In genomic region chr17:34092197-34092875, GRCm38 (mm10) we compare ENCODE assay signal across 16 mouse cellular contexts. TPM values are rescaled to one million over a fixed set of nuclear protein-coding genes. Genes with fewer than 3 reads are reported as not detected.
DNase-seq lines count a peak whose midpoint lies in the region; ATAC-seq and TF ChIP-seq lines count a peak whose summit lies in the region.
"Had no signal": no experiment of that assay in that cellular context is flagged by ENCODE, and none has a peak within 500 bp of the region (broad histone marks: within the 10 kb centered on the region; RNA-seq: fewer than 3 reads in every experiment).

Gene H2-Oa, plus strand, starts transcription at chr17:34092340.

- H3K4me1 ChIP-seq in liver, embryonic 15.5 days (replicated peaks), result peaks cover 7% of the 10 kb centered on the region; the same call in 1 of the 2 replicates
- H3K4me1 ChIP-seq in liver, embryonic 11.5 days (replicated peaks; ENCODE audit: control insufficient read depth, insufficient read depth, low read length), result no peaks in the 10 kb centered on the region
- H3K4me1 ChIP-seq in MEL (ENCODE audit: control insufficient read depth in 1 of 2, insufficient read depth in 2 of 2, low read length in 2 of 2), result peaks cover 7 to 17% of the 10 kb centered on the region in 2 experiments
- peaks cover 18% of the 10 kb centered on the region for H3K4me1 ChIP-seq in embryonic facial prominence, embryonic 10.5 days
- H3K4me1 ChIP-seq: limb, embryonic 15.5 days; neural tube, embryonic 15.5 days had no signal

- 12% methylated on average over 11 of the region's 11 CpGs for WGBS in liver, embryonic 15.5 days (ENCODE audit: insufficient replicate concordance)
- 26% methylated on average over 11 of the region's 11 CpGs for WGBS in liver, embryonic 11.5 days
- 35% methylated on average over 11 of the region's 11 CpGs for WGBS in embryonic facial prominence, embryonic 10.5 days

- no peak for TF ChIP-seq RAD21 in MEL (IDR thresholded peaks at IDR 0.05; ENCODE audit: low read depth, low read length)

- H3K27ac ChIP-seq in liver, embryonic 15.5 days (replicated peaks), result no peak within 1 kb of the TSS
- H3K27ac ChIP-seq in liver, embryonic 11.5 days (ENCODE audit: low read depth, low read length), result no peak within 1 kb of the TSS
- H3K27ac ChIP-seq in MEL (ENCODE audit: control insufficient read depth, low read depth, low read length), result peak within 1 kb of the TSS; percentile 39
- no peak within 1 kb of the TSS; the same call in 1 of the 2 replicates for H3K27ac ChIP-seq in embryonic facial prominence, embryonic 10.5 days (replicated peaks)
- H3K27ac ChIP-seq: hindbrain, postnatal 0 days; limb, embryonic 15.5 days; neural tube, embryonic 15.5 days had no signal

- no peak for DNase-seq in liver, embryonic 11.5 days (ENCODE audit: low spot score)
- peak; percentile 72 for DNase-seq in MEL (ENCODE audit: low read depth, low spot score)
- DNase-seq in thymus, postnatal 0 days (ENCODE audit: low spot score), result peak; percentile 70
- no peak for DNase-seq in left cerebral cortex, adult 9 months (ENCODE audit: low spot score in 2 of 2)
- DNase-seq in left cerebral cortex, adult 8-10 months (ENCODE audit: low spot score in 2 of 2), result no peak
- DNase-seq in embryonic facial prominence, embryonic 10.5 days (ENCODE audit: low spot score), result no peak
- DNase-seq: adrenal gland, adult 2 months; cerebellum, adult 18-20 months; heart, adult 18-20 months; layer of hippocampus, adult 9-11 months had no signal

- no peaks in the 10 kb centered on the region; the same call in 1 of the 2 replicates for H3K27me3 ChIP-seq in liver, embryonic 15.5 days
- 0 out of 2 replicates have a peak, but pooled peaks cover 2% of the 10 kb centered on the region for H3K27me3 ChIP-seq in liver, embryonic 11.5 days (replicated peaks; ENCODE audit: control insufficient read depth, insufficient read depth, low read length)
- no peaks in the 10 kb centered on the region for H3K27me3 ChIP-seq in MEL (ENCODE audit: control insufficient read depth in 1 of 2, insufficient read depth in 2 of 2, low read length in 2 of 2)
- no peaks in the 10 kb centered on the region; the same call in 1 of the 2 replicates for H3K27me3 ChIP-seq in embryonic facial prominence, embryonic 10.5 days (replicated peaks; ENCODE audit: low read depth, poor library complexity, severe bottlenecking)
- H3K27me3 ChIP-seq: limb, embryonic 15.5 days; neural tube, embryonic 15.5 days had no signal

- H3K9ac ChIP-seq in liver, embryonic 15.5 days, result no peak within 1 kb of the TSS
- H3K9ac ChIP-seq in liver, embryonic 11.5 days (ENCODE audit: low read depth, low read length), result no peak within 1 kb of the TSS
- H3K9ac ChIP-seq in MEL (ENCODE audit: control insufficient read depth, low read depth, low read length, poor library complexity, severe bottlenecking), result peak within 1 kb of the TSS; percentile 58
- H3K9ac ChIP-seq: limb, embryonic 15.5 days; neural tube, embryonic 15.5 days had no signal

- peak within 1 kb of the TSS; percentile 27; the same call in 1 of the 2 replicates for H3K4me2 ChIP-seq in liver, embryonic 15.5 days
- H3K4me2 ChIP-seq in liver, embryonic 11.5 days, result no peak within 1 kb of the TSS; the same call in 1 of the 2 replicates
- H3K4me2 ChIP-seq: neural tube, embryonic 15.5 days had no signal

- TF ChIP-seq POLR2A in MEL (IDR thresholded peaks at IDR 0.05; ENCODE audit: control insufficient read depth in 1 of 2, insufficient read depth in 1 of 2, low read depth in 1 of 2, low read length in 2 of 2, poor library complexity in 1 of 2), result no peak; a peak in 1 of 4 replicates

- no peak within 1 kb of the TSS; the same call in 1 of the 2 replicates for H3K4me3 ChIP-seq in liver, embryonic 15.5 days (replicated peaks)
- no peak within 1 kb of the TSS for H3K4me3 ChIP-seq in liver, embryonic 11.5 days (ENCODE audit: low read depth, low read length)
- H3K4me3 ChIP-seq in MEL (ENCODE audit: control insufficient read depth in 1 of 2, insufficient read depth in 1 of 2, low read depth in 2 of 2, low read length in 2 of 2), result peak within 1 kb of the TSS; percentile 72 to 81
- no peak within 1 kb of the TSS for H3K4me3 ChIP-seq in embryonic facial prominence, embryonic 10.5 days
- H3K4me3 ChIP-seq: limb, embryonic 15.5 days; neural tube, embryonic 15.5 days had no signal

- ATAC-seq in liver, embryonic 15.5 days (ENCODE audit: insufficient read depth), result no peak
- no peak for ATAC-seq in liver, embryonic 11.5 days (replicated peaks; ENCODE audit: low FRiP score)
- ATAC-seq in megakaryocyte, adult 5-6 weeks (ENCODE audit: poor library complexity, severe bottlenecking), result peak; percentile 64
- ATAC-seq: forebrain, embryonic 14.5 days; hindbrain, postnatal 0 days had no signal

- no peaks in the 10 kb centered on the region; the same call in 1 of the 2 replicates for H3K79me2 ChIP-seq in MEL (ENCODE audit: control insufficient read depth, insufficient read depth, low read length, poor library complexity)

- no peak for TF ChIP-seq EP300 in MEL (IDR thresholded peaks at IDR 0.05; ENCODE audit: low read depth in 1 of 2, low read length in 2 of 2)

- no peak for TF ChIP-seq CTCF in MEL (IDR thresholded peaks at IDR 0.05 in 2 of 3, conservative IDR thresholded peaks at IDR 0.05 in 1 of 3; ENCODE audit: control insufficient read depth in 1 of 3, insufficient read depth in 1 of 3, low read depth in 2 of 3, low read length in 3 of 3, poor library complexity in 1 of 3, severe bottlenecking in 1 of 3)

- no peaks in the 10 kb centered on the region for H3K9me3 ChIP-seq in liver, embryonic 15.5 days (replicated peaks)
- no peaks in the 10 kb centered on the region for H3K9me3 ChIP-seq in liver, embryonic 11.5 days (ENCODE audit: control insufficient read depth, low read length)
- no peaks in the 10 kb centered on the region for H3K9me3 ChIP-seq in MEL (replicated peaks; ENCODE audit: insufficient read depth, low read length)
- peaks cover 6% of the 10 kb centered on the region; the same call in 1 of the 2 replicates for H3K9me3 ChIP-seq in embryonic facial prominence, embryonic 10.5 days
- H3K9me3 ChIP-seq: limb, embryonic 15.5 days; neural tube, embryonic 15.5 days had no signal

- no peaks in the 10 kb centered on the region for H3K36me3 ChIP-seq in liver, embryonic 15.5 days (replicated peaks)
- H3K36me3 ChIP-seq in liver, embryonic 11.5 days (ENCODE audit: control insufficient read depth, insufficient read depth, low read length), result no peaks in the 10 kb centered on the region
- H3K36me3 ChIP-seq in MEL (ENCODE audit: control insufficient read depth in 1 of 2, insufficient read depth in 2 of 2, low read length in 2 of 2), result peaks cover 0 to 6% of the 10 kb centered on the region in 2 experiments; a peak in 2 of 4 replicates
- H3K36me3 ChIP-seq in embryonic facial prominence, embryonic 10.5 days (replicated peaks), result no peaks in the 10 kb centered on the region
- H3K36me3 ChIP-seq: limb, embryonic 15.5 days; neural tube, embryonic 15.5 days had no signal

TF ChIP-seq in MEL, 35 proteins besides CTCF, POLR2A, EP300 and RAD21:
- TF ChIP-seq MEF2A (IDR thresholded peaks at IDR 0.05; ENCODE audit: extremely low read depth, insufficient replicate concordance, low read depth, low read length, poor library complexity, severe bottlenecking) (no peak), GATA1 (IDR thresholded peaks at IDR 0.05; ENCODE audit: low read depth, low read length) (0 out of 2 replicates have a peak, but pooled peaks have one; percentile 6)

RNA-seq across cellular contexts. Expression of gene H2-Oa, which starts in this region (rescaled TPM):
- polyA plus RNA-seq in liver, embryonic 15.5 days (2015; fragmentation: Nextera tagmentation; extraction: Ambion mirVana), result 0.17 and 0.40 TPM in 2 replicates
- 0.26 and 0.56 TPM in 2 replicates for polyA plus RNA-seq in liver, embryonic 11.5 days (2014; fragmentation: Nextera tagmentation; extraction: Ambion mirVana)
- total RNA-seq in MEL (2012; rRNA removed), result 2.2 and 2.6 TPM in 2 replicates
- polyA plus RNA-seq in MEL (2012; ENCODE audit: insufficient read depth in 1 of 2, insufficient read length in 2 of 2, low read depth in 1 of 2, low replicate concordance in 2 of 2, missing spikeins in 1 of 2), result 1 to 10 TPM in 1 of 2 experiments, not detected in 1; 3.9 TPM
- total RNA-seq in megakaryocyte, adult 5-6 weeks (2015), result 10.0 and 10.8 TPM in 2 replicates
- 3.7 and 6.9 TPM in 2 replicates for total RNA-seq in megakaryocyte, adult 5-6 weeks (2017)
- polyA plus RNA-seq in thymus, postnatal 0 days (2015; fragmentation: Nextera tagmentation; extraction: Ambion mirVana), result 55.0 and 57.1 TPM in 2 replicates
- total RNA-seq in left cerebral cortex, adult 8-10 months (2022), result 1 to 10 TPM in 2 of 4 experiments, under 1 TPM in 1, not detected in 1; 0.44 to 2.2 (median 1.7) TPM
- 0.31 and 0.69 TPM in 2 replicates for polyA plus RNA-seq in embryonic facial prominence, embryonic 10.5 days (2016; fragmentation: Nextera tagmentation; extraction: Ambion mirVana)
- total RNA-seq: hindbrain, postnatal 0 days had no signal

Comparison
In these comparisons a context has a peak if more than half of its experiments do, and no peak if none do; other contexts are left out.
1. RNA of gene H2-Oa (polyA plus RNA-seq): 55.0 to 57.1 TPM in thymus, postnatal 0 days; 3.9 TPM in MEL, 0.17 to 0.40 TPM in liver, embryonic 15.5 days, 0.31 to 0.69 TPM in embryonic facial prominence, embryonic 10.5 days and 0.26 to 0.56 TPM in liver, embryonic 11.5 days; every median in the first group is over 10 times any median in the second.
2. H3K4me3 ChIP-seq: peak in MEL (2 of 2); none in liver, embryonic 15.5 days (single experiment), liver, embryonic 11.5 days (single experiment) and embryonic facial prominence, embryonic 10.5 days (single experiment).
3. DNase-seq: peak in MEL (single experiment) and thymus, postnatal 0 days (single experiment); none in liver, embryonic 11.5 days (single experiment), left cerebral cortex, adult 9 months (0 of 2), left cerebral cortex, adult 8-10 months (0 of 2) and embryonic facial prominence, embryonic 10.5 days (single experiment).